Mouse (Mus musculus): Measurements from ENCODE around the gene Orai2. TPM values are rescaled to one million over a fixed set of nuclear protein-coding genes. Genes with fewer than 3 reads are reported as not detected.
A peak's percentile ranks its signal among the peaks of the same experiment; 100 is the strongest.
"Not testable (repeated sequence)": the region's sequence is repeated elsewhere in the genome, so short reads cannot be mapped to it uniquely, and the experiment has no call there.

Gene Orai2
- polyA plus RNA-seq, 2 experiments from 2014 or later: 42.9 to 80.7 TPM

GRCm38 (mm10) chr5:136135571-136136291 is 34.8 kb downstream of the Orai2 start, which contains the start of the genes Lrwd1 and Alkbh4:
Gene Lrwd1 (minus strand): TSS chr5:136136074.
Gene Alkbh4 (plus strand): TSS chr5:136136146.
- ATAC-seq: peak; percentile 95

GRCm38 (mm10) chr5:136122165-136122564 is 48.3 kb downstream of the Orai2 start:
- no peak for ATAC-seq

GRCm38 (mm10) chr5:136116784-136117112 is 53.8 kb downstream of the Orai2 start:
- ATAC-seq: peak; percentile 40

GRCm38 (mm10) chr5:136115891-136116783 is 54.4 kb downstream of the Orai2 start, which contains the start of gene Polr2j:
Gene Polr2j (plus strand): TSS chr5:136116631.
- peak; percentile 100 for ATAC-seq

- ATAC-seq: not testable (repeated sequence)
These were observed 57.0 kb downstream of the Orai2 start for GRCm38 (mm10) chr5:136113546-136113945.

- ATAC-seq: no peak
These were observed 61.5 kb downstream of the Orai2 start for GRCm38 (mm10) chr5:136109042-136109441.

GRCm38 (mm10) chr5:136108486-136108885 is 62.0 kb downstream of the Orai2 start:
- ATAC-seq: no peak

GRCm38 (mm10) chr5:136104511-136104910 is 66.0 kb downstream of the Orai2 start:
- ATAC-seq: no peak

GRCm38 (mm10) chr5:136102099-136102820 is 68.3 kb downstream of the Orai2 start:
- ATAC-seq: peak; percentile 92

- ATAC-seq: no peak
These were observed 72.0 kb downstream of the Orai2 start for GRCm38 (mm10) chr5:136098536-136098935.

Other genes with a start within 250 kb of the Orai2 start
- gene Ywhag, start 236.1 kb downstream of the Orai2 start, polyA plus RNA-seq (2017; shearing (Covaris generic)): 10 to 100 TPM; 29.6 to 47.8 TPM
- 1 to 10 TPM; 1.3 to 2.3 TPM for gene Ssc4d, start 196.2 kb downstream of the Orai2 start, polyA plus RNA-seq (2017; shearing (Covaris generic))
- not detected for gene Zp3, start 190.6 kb downstream of the Orai2 start, polyA plus RNA-seq (2017; shearing (Covaris generic))
- gene Dtx2, start 175.9 kb downstream of the Orai2 start, polyA plus RNA-seq (2017; shearing (Covaris generic)): 10 to 100 TPM in 1 of 2 experiments, 1 to 10 TPM in 1; 7.9 to 14.1 TPM
- not detected for gene Upk3b, start 132.2 kb downstream of the Orai2 start, polyA plus RNA-seq (2017; shearing (Covaris generic))
- gene Upk3bl, start 116.2 kb downstream of the Orai2 start, polyA plus RNA-seq (2017; shearing (Covaris generic)): not detected
- 1 to 10 TPM; 1.7 to 2.8 TPM for gene Rasa4, start 86.8 kb downstream of the Orai2 start, polyA plus RNA-seq (2017; shearing (Covaris generic))
- gene Polr2j, start 54.1 kb downstream of the Orai2 start, polyA plus RNA-seq (2017; shearing (Covaris generic)): 100 to 1,000 TPM; 119 to 120 TPM
- gene Lrwd1, start 34.6 kb downstream of the Orai2 start, polyA plus RNA-seq (2017; shearing (Covaris generic)): 10 to 100 TPM; 26.1 to 58.9 TPM
- gene Alkbh4, start 34.6 kb downstream of the Orai2 start, polyA plus RNA-seq (2017; shearing (Covaris generic)): 10 to 100 TPM; 54.7 to 96.4 TPM
- 10 to 100 TPM; 31.0 to 49.0 TPM for gene Prkrip1, start 28.2 kb upstream of the Orai2 start, polyA plus RNA-seq (2017; shearing (Covaris generic))
- gene Sh2b2, start 75.8 kb upstream of the Orai2 start, polyA plus RNA-seq (2017; shearing (Covaris generic)): under 1 TPM in 1 of 2 experiments, not detected in 1; 0.15 TPM

All from CD4-positive, CD25-positive, alpha-beta regulatory T cell, adult 4 months (primary cell).